Mouse (Mus musculus) intestine, embryonic 16.5 days (tissue): ENCODE results near the gene Ncln. TPM values are rescaled to one million over a fixed set of nuclear protein-coding genes. Genes with fewer than 3 reads are reported as not detected.
A peak's percentile ranks its signal among the peaks of the same experiment; 100 is the strongest.

Source experiments
- ATAC-seq: fragments of 200-750 bp; cut with Nextera tagmentation; 2 replicates; pipeline ENCODE4 v1.8.0; 2017; ENCODE audit warnings: moderate TSS enrichment, moderate library complexity
- H3K27ac ChIP-seq: fragments of 300-500 bp; sonication (generic); 2 replicates; pipeline ENCODE4 v1.5.1; 2014; ENCODE audit warnings: mild to moderate bottlenecking, low read length
- H3K27me3 ChIP-seq: fragments of 300-500 bp; sonication (generic); replicated peaks from 2 replicates; pipeline ENCODE4 v1.6.1; 2014; ENCODE audit warnings: low read length, control low read depth, mixed read lengths; ENCODE audit not compliant: control insufficient read depth, insufficient read depth
- H3K36me3 ChIP-seq: fragments of 300-500 bp; sonication (generic); 2 replicates; pipeline ENCODE4 v1.6.1; 2014; ENCODE audit warnings: low read length, control low read depth; ENCODE audit not compliant: control insufficient read depth, insufficient read depth
- H3K4me1 ChIP-seq: fragments of 300-500 bp; sonication (generic); 2 replicates; pipeline ENCODE4 v1.6.1; 2014; ENCODE audit warnings: low read length, control low read depth, mixed read lengths; ENCODE audit not compliant: control insufficient read depth, insufficient read depth
- H3K4me2 ChIP-seq: fragments of 300-500 bp; sonication (generic); 2 replicates; pipeline ENCODE4 v1.6.1; 2014; ENCODE audit warnings: low read depth, low read length, control low read depth
- H3K4me3 ChIP-seq: fragments of 300-500 bp; sonication (generic); 2 replicates; pipeline ENCODE4 v1.5.1; 2014; ENCODE audit warnings: mild to moderate bottlenecking, low read length
- H3K9ac ChIP-seq: fragments of 300-500 bp; sonication (generic); 2 replicates; pipeline ENCODE4 v1.6.1; 2014; ENCODE audit warnings: low read depth, low read length
- H3K9me3 ChIP-seq: fragments of 300-500 bp; sonication (generic); 2 replicates; pipeline ENCODE4 v1.6.1; 2016; ENCODE audit warnings: low read length, control low read depth; ENCODE audit not compliant: control insufficient read depth
- WGBS: fragments of 180-500 bp; shearing (Covaris S2); extraction: QIAGEN DNeasy Blood & Tissue Kit; methylation state at CpG from one replicate; pipeline ENCODE4 v1.1.7; 2014; 5-methylcytosine and 5-hydroxymethylcytosine counted together
- polyA plus RNA-seq: library from polyadenylated mRNA; unstranded; fragments of >200 nt; fragmentation: Nextera tagmentation; extraction: Ambion mirVana; gene quantifications from 2 replicates; pipeline ENCODE4 v1.2.1, GENCODE M21; 2015

The Ncln gene
- polyA plus RNA-seq, 1 experiment from 2014 or later = 126 TPM

- no peak overlapping the region for H3K27ac ChIP-seq
Observed at GRCm38 (mm10) chr10:81467670-81468235, 28.4 kb downstream of the Ncln start.

GRCm38 (mm10) chr10:81466881-81467280 is 29.3 kb downstream of the Ncln start:
- H3K9me3 ChIP-seq = no peaks in the 10 kb centered on the region
- H3K36me3 ChIP-seq = no peaks in the 10 kb centered on the region
- WGBS = 61% methylated on average over 14 of the region's 14 CpGs
- no peak overlapping the region for H3K4me2 ChIP-seq
- H3K4me1 ChIP-seq = peaks cover 10% of the 10 kb centered on the region
- no peak overlapping the region for H3K4me3 ChIP-seq
- no peak overlapping the region for H3K27ac ChIP-seq
- no peak for ATAC-seq
- H3K27me3 ChIP-seq = peaks cover 44% of the 10 kb centered on the region
- H3K9ac ChIP-seq = no peak overlapping the region

More at GRCm38 (mm10) chr10:81467670-81468235, 28.4 kb downstream of the Ncln start:
- Histone ChIP-seq H3K4me2 (no peak overlapping the region), H3K9ac (no peak overlapping the region), H3K9me3 (no peaks in the 10 kb centered on the region), H3K27me3 (peaks cover 43% of the 10 kb centered on the region), H3K4me1 (peaks cover 10% of the 10 kb centered on the region), H3K36me3 (no peaks in the 10 kb centered on the region), H3K4me3 (no peak overlapping the region)
- no peak for ATAC-seq
- WGBS = 81% methylated on average over 16 of the region's 16 CpGs

- H3K27ac ChIP-seq = no peak overlapping the region
- 50% methylated on average over 2 of the region's 2 CpGs for WGBS
- ATAC-seq = no peak
- peaks cover 10% of the 10 kb centered on the region for H3K4me1 ChIP-seq
- no peaks in the 10 kb centered on the region for H3K36me3 ChIP-seq
- no peak overlapping the region for H3K4me2 ChIP-seq
- peaks cover 48% of the 10 kb centered on the region for H3K27me3 ChIP-seq
- H3K4me3 ChIP-seq = no peak overlapping the region
- no peak overlapping the region for H3K9ac ChIP-seq
- no peaks in the 10 kb centered on the region for H3K9me3 ChIP-seq
Observed at GRCm38 (mm10) chr10:81466066-81466465, 30.1 kb downstream of the Ncln start.

- peak; percentile 74 for ATAC-seq
- 0 out of 2 replicates have a peak overlapping the region, but pooled peaks have one; percentile 56 for H3K4me2 ChIP-seq
- WGBS = 0% methylated on average over 5 of the region's 5 CpGs
- peaks cover 56% of the 10 kb centered on the region for H3K27me3 ChIP-seq
- H3K4me3 ChIP-seq = no peak overlapping the region
- H3K36me3 ChIP-seq = no peaks in the 10 kb centered on the region
- H3K27ac ChIP-seq = no peak overlapping the region
- H3K4me1 ChIP-seq = peaks cover 10% of the 10 kb centered on the region
- H3K9ac ChIP-seq = no peak overlapping the region
- H3K9me3 ChIP-seq = no peaks in the 10 kb centered on the region
Observed at GRCm38 (mm10) chr10:81465265-81465645, 30.9 kb downstream of the Ncln start.

- Histone ChIP-seq H3K27ac (no peak overlapping the region), H3K4me2 (peak overlapping the region; percentile 56), H3K9me3 (no peaks in the 10 kb centered on the region), H3K4me3 (peak overlapping the region; percentile 40), H3K4me1 (peaks cover 10% of the 10 kb centered on the region), H3K36me3 (no peaks in the 10 kb centered on the region), H3K9ac (peak overlapping the region; percentile 55; the same call in 1 of the 2 replicates), H3K27me3 (peaks cover 56% of the 10 kb centered on the region)
- ATAC-seq = peak; percentile 88
- 3% methylated on average over 33 of the region's 33 CpGs for WGBS
Observed at GRCm38 (mm10) chr10:81464405-81465264, 31.6 kb downstream of the Ncln start.

- ATAC-seq = no peak
- no peaks in the 10 kb centered on the region for H3K9me3 ChIP-seq
- peak overlapping the region; percentile 56; the same call in 1 of the 2 replicates for H3K4me2 ChIP-seq
- no peak overlapping the region for H3K9ac ChIP-seq
- WGBS = 67% methylated on average over 4 of the region's 4 CpGs
- no peak overlapping the region for H3K4me3 ChIP-seq
- peaks cover 56% of the 10 kb centered on the region for H3K27me3 ChIP-seq
- H3K27ac ChIP-seq = no peak overlapping the region
- peaks cover 10% of the 10 kb centered on the region for H3K4me1 ChIP-seq
- H3K36me3 ChIP-seq = no peaks in the 10 kb centered on the region
Observed at GRCm38 (mm10) chr10:81463531-81463930, 32.7 kb downstream of the Ncln start.

GRCm38 (mm10) chr10:81462917-81463316 is 33.3 kb downstream of the Ncln start:
- peaks cover 10% of the 10 kb centered on the region for H3K4me1 ChIP-seq
- no peak overlapping the region for H3K9ac ChIP-seq
- H3K9me3 ChIP-seq = no peaks in the 10 kb centered on the region
- no peaks in the 10 kb centered on the region for H3K36me3 ChIP-seq
- H3K4me3 ChIP-seq = no peak overlapping the region
- 75% methylated on average over 7 of the region's 7 CpGs for WGBS
- H3K27me3 ChIP-seq = peaks cover 56% of the 10 kb centered on the region
- no peak for ATAC-seq
- no peak overlapping the region for H3K27ac ChIP-seq
- no peak overlapping the region for H3K4me2 ChIP-seq

- H3K9me3 ChIP-seq = no peaks in the 10 kb centered on the region
- no peak for ATAC-seq
- H3K27me3 ChIP-seq = peaks cover 61% of the 10 kb centered on the region
- peak overlapping the region; percentile 25 for H3K4me3 ChIP-seq
- no peaks in the 10 kb centered on the region for H3K36me3 ChIP-seq
- H3K9ac ChIP-seq = no peak overlapping the region
- peak overlapping the region; percentile 46; the same call in 1 of the 2 replicates for H3K4me2 ChIP-seq
- no peak overlapping the region for H3K27ac ChIP-seq
- WGBS = 37% methylated on average over 7 of the region's 7 CpGs
- H3K4me1 ChIP-seq = peaks cover 10% of the 10 kb centered on the region
Observed at GRCm38 (mm10) chr10:81462415-81462804, 33.8 kb downstream of the Ncln start.

GRCm38 (mm10) chr10:81461673-81462414 is 34.3 kb downstream of the Ncln start:
- Histone ChIP-seq H3K9me3 (no peaks in the 10 kb centered on the region), H3K4me3 (peak overlapping the region; percentile 25), H3K36me3 (no peaks in the 10 kb centered on the region), H3K27ac (no peak overlapping the region), H3K4me1 (peaks cover 10% of the 10 kb centered on the region), H3K4me2 (peak overlapping the region; percentile 46; the same call in 1 of the 2 replicates), H3K9ac (no peak overlapping the region), H3K27me3 (peaks cover 65% of the 10 kb centered on the region)
- 7% methylated on average over 16 of the region's 16 CpGs for WGBS
- no peak for ATAC-seq
